In genomic region chr6:87810713-87811669, GRCm38 (mm10) we compare ENCODE assay signal across 8 mouse cellular contexts. TPM values are rescaled to one million over a fixed set of nuclear protein-coding genes. Genes with fewer than 3 reads are reported as not detected.
DNase-seq lines count a peak whose midpoint lies in the region; ATAC-seq and TF ChIP-seq lines count a peak whose summit lies in the region.

No protein-coding gene starts in this region.

- H3K4me3 ChIP-seq in hindbrain, postnatal 0 days (ENCODE audit: low read length): peak overlapping the region; percentile 77

- no peaks in the 10 kb centered on the region for H3K27me3 ChIP-seq in hindbrain, postnatal 0 days (ENCODE audit: insufficient read depth, low read length)

- H3K4me1 ChIP-seq in hindbrain, postnatal 0 days (ENCODE audit: insufficient read depth, low read length): peaks cover 10% of the 10 kb centered on the region

- peak; percentile 86 for DNase-seq in Muller cell, postnatal 12 days (ENCODE audit: inconsistent ontology term)
- peak; percentile 51 for DNase-seq in cerebellum, adult 9-10 months
- peak; percentile 60 for DNase-seq in gastrocnemius, postnatal 10 days
- DNase-seq in hindbrain, postnatal 0 days (ENCODE audit: low spot score): peak; percentile 58
- DNase-seq in left cerebral cortex, postnatal 25 days (ENCODE audit: low spot score in 2 of 2): peak; percentile 54 to 56
- peak; percentile 36 for DNase-seq in right cerebral cortex, postnatal 25 days
- peak; percentile 56 to 69 for DNase-seq in urinary bladder, postnatal 36 days (ENCODE audit: low spot score in 2 of 2)

- no peak for TF ChIP-seq CTCF in hindbrain, postnatal 0 days (IDR thresholded peaks at IDR 0.05; ENCODE audit: low read depth)

- peak overlapping the region; percentile 81 for H3K27ac ChIP-seq in hindbrain, postnatal 0 days

- H3K9me3 ChIP-seq in hindbrain, postnatal 0 days (ENCODE audit: low read length): no peaks in the 10 kb centered on the region

- intact Hi-C loops in left cerebral cortex, postnatal 25 days (cut with DNase I): no loop called here

- 1% methylated on average over 72 of the region's 77 CpGs for WGBS in hindbrain, postnatal 0 days

- peak overlapping the region; percentile 90 for H3K9ac ChIP-seq in hindbrain, postnatal 0 days (replicated peaks; ENCODE audit: low read length)

- no peaks in the 10 kb centered on the region; the same call in 1 of the 2 replicates for H3K36me3 ChIP-seq in hindbrain, postnatal 0 days (ENCODE audit: insufficient read depth, low read length)

- H3K4me2 ChIP-seq in hindbrain, postnatal 0 days (ENCODE audit: low read depth, low read length): peak overlapping the region; percentile 98

- ATAC-seq in hindbrain, postnatal 0 days: peak; percentile 19
- peak; percentile 16 for ATAC-seq in megakaryocyte progenitor cell, adult 5-6 weeks (replicated peaks; ENCODE audit: poor library complexity)

RNA-seq across cellular contexts. Expression of gene Rab43, which starts 1.0 kb away (rescaled TPM):
- total RNA-seq in gastrocnemius, postnatal 10 days (2021): 10 to 100 TPM; 10.1 to 14.9 TPM
- 18.6 and 27.3 TPM in 2 replicates for total RNA-seq in hindbrain, postnatal 0 days (2014; rRNA removed)
- polyA plus RNA-seq in hindbrain, postnatal 0 days (2015; fragmentation: Nextera tagmentation; extraction: Ambion mirVana): 7.4 and 8.0 TPM in 2 replicates
- 10 to 100 TPM; 18.6 to 19.8 TPM for total RNA-seq in left cerebral cortex, postnatal 25 days (2021)
- total RNA-seq in megakaryocyte progenitor cell, adult 5-6 weeks (2015): 12.7 and 17.9 TPM in 2 replicates
- 3.5 and 5.1 TPM in 2 replicates for total RNA-seq in megakaryocyte progenitor cell, adult 5-6 weeks (2017)

RNA-seq across cellular contexts. Expression of gene Gm45140, which starts 24.6 kb away (rescaled TPM):
- total RNA-seq in gastrocnemius, postnatal 10 days (2021): 1 to 10 TPM; 1.7 to 2.5 TPM
- total RNA-seq in hindbrain, postnatal 0 days (2014; rRNA removed): 0.54 TPM in 1 of 2 replicates, not detected in the other
- polyA plus RNA-seq in hindbrain, postnatal 0 days (2015; fragmentation: Nextera tagmentation; extraction: Ambion mirVana): 1.5 and 2.0 TPM in 2 replicates
- total RNA-seq in left cerebral cortex, postnatal 25 days (2021): 1 to 10 TPM; 1.4 to 1.9 TPM
- 2.2 and 3.7 TPM in 2 replicates for total RNA-seq in megakaryocyte progenitor cell, adult 5-6 weeks (2015)
- 17.4 and 19.9 TPM in 2 replicates for total RNA-seq in megakaryocyte progenitor cell, adult 5-6 weeks (2017)

RNA-seq across cellular contexts. Expression of gene Isy1, which starts 27.6 kb away (rescaled TPM):
- total RNA-seq in gastrocnemius, postnatal 10 days (2021): 10 to 100 TPM; 22.0 to 26.9 TPM
- 7.9 and 11.3 TPM in 2 replicates for total RNA-seq in hindbrain, postnatal 0 days (2014; rRNA removed)
- 27.4 and 31.5 TPM in 2 replicates for polyA plus RNA-seq in hindbrain, postnatal 0 days (2015; fragmentation: Nextera tagmentation; extraction: Ambion mirVana)
- total RNA-seq in left cerebral cortex, postnatal 25 days (2021): 10 to 100 TPM; 27.6 to 31.2 TPM
- total RNA-seq in megakaryocyte progenitor cell, adult 5-6 weeks (2015): 27.8 and 32.1 TPM in 2 replicates
- total RNA-seq in megakaryocyte progenitor cell, adult 5-6 weeks (2017): 115 and 136 TPM in 2 replicates

RNA-seq across cellular contexts. Expression of gene Gp9, which starts 33.1 kb away (rescaled TPM):
- not detected for total RNA-seq in gastrocnemius, postnatal 10 days (2021)
- total RNA-seq in hindbrain, postnatal 0 days (2014; rRNA removed): 0.32 TPM in 1 of 2 replicates, not detected in the other
- polyA plus RNA-seq in hindbrain, postnatal 0 days (2015; fragmentation: Nextera tagmentation; extraction: Ambion mirVana): 0.20 and 0.34 TPM in 2 replicates
- 1 to 10 TPM in 1 of 2 experiments, under 1 TPM in 1; 0.92 to 1.1 TPM for total RNA-seq in left cerebral cortex, postnatal 25 days (2021)
- 1.9 and 2.2 TPM in 2 replicates for total RNA-seq in megakaryocyte progenitor cell, adult 5-6 weeks (2015)
- total RNA-seq in megakaryocyte progenitor cell, adult 5-6 weeks (2017): 0.81 and 2.3 TPM in 2 replicates

RNA-seq across cellular contexts. Expression of gene Cnbp, which starts 39.9 kb away (rescaled TPM):
- total RNA-seq in gastrocnemius, postnatal 10 days (2021): 100 to 1,000 TPM; 444 to 488 TPM
- 196 and 209 TPM in 2 replicates for total RNA-seq in hindbrain, postnatal 0 days (2014; rRNA removed)
- polyA plus RNA-seq in hindbrain, postnatal 0 days (2015; fragmentation: Nextera tagmentation; extraction: Ambion mirVana): 660 and 682 TPM in 2 replicates
- 100 to 1,000 TPM; 250 to 258 TPM for total RNA-seq in left cerebral cortex, postnatal 25 days (2021)
- 670 and 676 TPM in 2 replicates for total RNA-seq in megakaryocyte progenitor cell, adult 5-6 weeks (2015)
- 953 and 1,115 TPM in 2 replicates for total RNA-seq in megakaryocyte progenitor cell, adult 5-6 weeks (2017)

Comparison
In these comparisons a context has a peak if more than half of its experiments do, and no peak if none do; other contexts are left out.
1. Peak in every context shown above with its lines: DNase-seq, ATAC-seq, H3K4me3 ChIP-seq and H3K27ac ChIP-seq.
2. DNase-seq: peak in every context shown above with its lines; median percentile 86 in Muller cell, postnatal 12 days; 62 in urinary bladder, postnatal 36 days; 60 in gastrocnemius, postnatal 10 days; 58 in hindbrain, postnatal 0 days; 55 in left cerebral cortex, postnatal 25 days; 51 in cerebellum, adult 9-10 months; 36 in right cerebral cortex, postnatal 25 days.